Mouse (Mus musculus) heart, adult 2 months (tissue): Measurements from ENCODE around the gene Best1. TPM values are rescaled to one million over a fixed set of nuclear protein-coding genes. Genes with fewer than 3 reads are reported as not detected.
"Not testable (repeated sequence)": the region's sequence is repeated elsewhere in the genome, so short reads cannot be mapped to it uniquely, and the experiment has no call there.

Experiments used
- DNase-seq, 2 experiments: peaks; one replicate each; pipeline ENCODE4 v3.0.0; 2021
- H3K27ac ChIP-seq: fragments of 200-600 bp; 2 replicates; pipeline ENCODE4 v1.8.1; 2022
- H3K27me3 ChIP-seq: fragments of 200-500 bp; 2 replicates; pipeline ENCODE4 v1.6.1; 2012; ENCODE audit warnings: mild to moderate bottlenecking, low read length, inconsistent platforms, mixed read lengths; ENCODE audit not compliant: control insufficient read depth, insufficient read depth
- H3K36me3 ChIP-seq: fragments of 200-500 bp; 2 replicates; pipeline ENCODE4 v1.6.1; 2012; ENCODE audit warnings: low read length, inconsistent platforms; ENCODE audit not compliant: control insufficient read depth, insufficient read depth
- H3K4me1 ChIP-seq: fragments of 200-500 bp; 2 replicates; pipeline ENCODE4 v1.6.1; 2011; ENCODE audit warnings: low read length; ENCODE audit not compliant: control insufficient read depth, insufficient read depth
- H3K4me3 ChIP-seq: fragments of 200-600 bp; 2 replicates; pipeline ENCODE4 v1.8.1; 2022
- H3K79me2 ChIP-seq: fragments of 200-500 bp; replicated peaks from 2 replicates; pipeline ENCODE4 v1.6.1; 2012; ENCODE audit warnings: mild to moderate bottlenecking, inconsistent platforms, low read length, moderate library complexity, mixed read lengths; ENCODE audit not compliant: control insufficient read depth, insufficient read depth
- H3K9ac ChIP-seq: fragments of 200-500 bp; 2 replicates; pipeline ENCODE4 v1.6.1; 2012; ENCODE audit warnings: low read depth, mild to moderate bottlenecking, control low read depth, inconsistent platforms, low read length, mixed read lengths
- CTCF ChIP-seq: fragments of 200-600 bp; IDR thresholded peaks from 2 replicates; pipeline ENCODE4 v1.8.1; 2022; ENCODE audit warnings: antibody characterized with exemption, mild to moderate bottlenecking, moderate library complexity
- EP300 ChIP-seq: fragments of 200-500 bp; IDR thresholded peaks from 2 replicates; pipeline ENCODE4 v1.6.1; 2011; ENCODE audit warnings: low read depth, low read length, control low read depth; ENCODE audit not compliant: insufficient read depth
- POLR2A ChIP-seq: fragments of 200-500 bp; IDR thresholded peaks from 2 replicates; pipeline ENCODE4 v1.6.1; 2011; ENCODE audit warnings: mild to moderate bottlenecking, low read depth, low read length, control low read depth; ENCODE audit not compliant: insufficient read depth
- WGBS: fragments of 180-500 bp; shearing (Covaris S2); methylation state at CpG from one replicate; pipeline ENCODE4 v1.1.7; 2018; 5-methylcytosine and 5-hydroxymethylcytosine counted together
- intact Hi-C: fragments of 180-260 bp; cut with DNase I; formaldehyde crosslinking; loops from one replicate; pipeline ENCODE4 v1.15.1; 2025
- polyA plus RNA-seq: library from polyadenylated mRNA; depleted of rRNA; stranded (reverse); fragments of >200 nt; gene quantifications from 2 replicates; pipeline ENCODE4 v1.2.3, GENCODE M21; 2012
- total RNA-seq, 2 experiments: library from RNA; stranded (reverse); gene quantifications; 2 replicates each; pipeline ENCODE4 v1.2.3; 2021

Best1 gene
- total and polyA plus RNA-seq, 3 experiments, result 0.10 to 0.45 (median 0.11) TPM

GRCm38 (mm10) chr19:9981621-9982020 is 19.8 kb downstream of the Best1 start:
- H3K27ac ChIP-seq, result peak overlapping the region; percentile 97
- 0 out of 2 replicates have a peak, but pooled peaks cover 1% of the 10 kb centered on the region for H3K79me2 ChIP-seq
- H3K4me1 ChIP-seq, result peaks cover 20% of the 10 kb centered on the region
- H3K9ac ChIP-seq, result no peak overlapping the region
- H3K27me3 ChIP-seq, result no peaks in the 10 kb centered on the region
- peaks cover 10% of the 10 kb centered on the region for H3K36me3 ChIP-seq
- intact Hi-C loops, result no loop called here
- 69% methylated on average over 4 of the region's 4 CpGs for whole genome bisulfite sequencing
- DNase-seq, result no peak
- H3K4me3 ChIP-seq, result peak overlapping the region; percentile 98
- TF ChIP-seq EP300 (no peak), POLR2A (no peak), CTCF (no peak)

DNA sequence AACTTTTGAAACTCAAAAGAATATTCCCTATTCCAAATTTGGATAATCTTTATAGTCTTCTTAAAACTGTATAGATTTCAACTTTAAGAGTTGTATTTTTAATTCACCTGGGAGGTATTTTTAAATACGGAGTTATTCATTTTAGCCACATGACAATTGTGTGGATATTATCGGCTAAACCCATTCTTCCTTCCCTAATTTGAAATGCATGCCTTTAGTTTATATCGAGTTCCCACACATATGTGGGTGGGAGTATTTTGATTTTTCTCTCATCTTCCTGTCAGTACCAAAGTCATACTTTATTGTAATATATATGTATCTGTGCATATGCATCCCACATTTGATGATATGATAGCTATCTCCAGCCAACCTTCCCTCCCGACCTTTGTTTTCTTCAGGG is 21.2 kb downstream of the Best1 start, which contains the start of gene Fth1:
Fth1 (plus strand) TSS at position 341 of the 400 bp plus-strand sequence.
- TF ChIP-seq CTCF (no peak), EP300 (no peak), POLR2A (no peak)
- Histone ChIP-seq H3K27me3 (no peaks in the 10 kb centered on the region), H3K4me3 (no peak within 1 kb of the TSS), H3K79me2 (0 out of 2 replicates have a peak, but pooled peaks cover 1% of the 10 kb centered on the region), H3K9ac (no peak within 1 kb of the TSS), H3K4me1 (peaks cover 20% of the 10 kb centered on the region), H3K36me3 (peaks cover 8% of the 10 kb centered on the region), H3K27ac (peak within 1 kb of the TSS; percentile 97)
- intact Hi-C loops, result no loop called here
- DNase-seq, result no peak
- 88% methylated on average over 4 of the region's 4 CpGs for WGBS

- Histone ChIP-seq H3K27me3 (no peaks in the 10 kb centered on the region), H3K4me1 (peaks cover 15% of the 10 kb centered on the region), H3K27ac (peak overlapping the region; percentile 94), H3K36me3 (peaks cover 6% of the 10 kb centered on the region), H3K79me2 (0 out of 2 replicates have a peak, but pooled peaks cover 1% of the 10 kb centered on the region), H3K4me3 (no peak overlapping the region), H3K9ac (no peak overlapping the region)
- TF ChIP-seq EP300, result no peak
- TF ChIP-seq POLR2A, result no peak
- TF ChIP-seq CTCF, result no peak
- intact Hi-C loops, result no loop called here
- DNase-seq, result no peak
- 94% methylated on average over 2 of the region's 2 CpGs for WGBS
These were observed 22.3 kb downstream of the Best1 start for GRCm38 (mm10) chr19:9979156-9979555.

- intact Hi-C loops, result no loop called here
- Histone ChIP-seq H3K4me3 (no peak overlapping the region), H3K9ac (no peak overlapping the region)
These were observed 22.9 kb downstream of the Best1 start for GRCm38 (mm10) chr19:9978431-9978951.

GRCm38 (mm10) chr19:9977085-9977484 is 24.3 kb downstream of the Best1 start:
- WGBS, result 87% methylated on average over 10 of the region's 10 CpGs
- Histone ChIP-seq H3K27me3 (no peaks in the 10 kb centered on the region), H3K4me1 (peaks cover 13% of the 10 kb centered on the region), H3K27ac (peak overlapping the region; percentile 7), H3K4me3 (no peak overlapping the region), H3K79me2 (no peaks in the 10 kb centered on the region), H3K9ac (no peak overlapping the region), H3K36me3 (no peaks in the 10 kb centered on the region)
- intact Hi-C loops, result no loop called here
- DNase-seq, result no peak
- TF ChIP-seq CTCF (no peak), EP300 (no peak), POLR2A (no peak)

More at GRCm38 (mm10) chr19:9978431-9978951, 22.9 kb downstream of the Best1 start:
- no peak for TF ChIP-seq POLR2A
- peak; percentile 56 for TF ChIP-seq EP300
- Histone ChIP-seq H3K36me3 (no peaks in the 10 kb centered on the region; the same call in 1 of the 2 replicates), H3K27me3 (no peaks in the 10 kb centered on the region), H3K4me1 (peaks cover 13% of the 10 kb centered on the region), H3K27ac (peak overlapping the region; percentile 94), H3K79me2 (0 out of 2 replicates have a peak, but pooled peaks cover 1% of the 10 kb centered on the region)
- peak; percentile 88 to 89 for DNase-seq
- 9% methylated on average over 5 of the region's 5 CpGs for WGBS

DNA sequence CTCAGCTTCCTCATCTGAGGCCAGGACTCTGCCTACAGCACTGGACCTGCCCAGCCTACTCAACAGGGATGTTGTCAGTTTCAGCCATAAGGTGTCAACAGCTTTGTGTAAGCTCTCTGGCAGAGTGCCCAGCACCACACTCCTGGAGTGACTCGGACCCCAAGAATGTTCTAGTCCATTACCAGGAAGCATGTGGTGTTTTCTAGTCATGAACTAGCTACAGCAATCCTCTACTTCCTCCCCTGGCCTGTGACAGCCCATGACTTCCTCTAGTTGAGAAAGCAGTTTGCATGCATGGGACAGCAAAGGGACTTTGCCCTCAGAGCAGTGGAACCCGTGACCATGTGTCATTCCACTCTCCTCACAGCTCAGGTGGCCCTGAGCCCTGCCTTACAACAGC is 26.6 kb downstream of the Best1 start:
- WGBS, result 19% methylated on average over 2 of the region's 2 CpGs
- H3K79me2 ChIP-seq, H3K27me3 ChIP-seq, H3K27ac ChIP-seq, H3K36me3 ChIP-seq, intact Hi-C loops, H3K4me1 ChIP-seq, H3K4me3 ChIP-seq, H3K9ac ChIP-seq: not testable (repeated sequence)
- DNase-seq, result peak in 1 of 2 experiments; percentile 60
